Mouse (Mus musculus) myocyte (in vitro differentiated cells): ENCODE measurements at regions not wholly inside any gene's neighbourhood (a gene's known extent, or its start where the extent isn't known, plus 50 kb on each side); places are given as distances from the start of the nearest gene placed in this dataset.

Source experiments
- E2F4 ChIP-seq: IDR thresholded peaks from one replicate; pipeline ENCODE4 v1.6.1; 2011; ENCODE audit warnings: mild to moderate bottlenecking, control low read depth, moderate library complexity; ENCODE audit not compliant: insufficient read depth
- MAX ChIP-seq: IDR thresholded peaks from one replicate; pipeline ENCODE4 v1.6.1; 2011; ENCODE audit warnings: low read depth, mild to moderate bottlenecking, control low read depth
- POLR2A ChIP-seq: IDR thresholded peaks from one replicate; pipeline ENCODE4 v1.6.1; 2011; ENCODE audit warnings: low read depth, mild to moderate bottlenecking, control low read depth, moderate library complexity; ENCODE audit not compliant: insufficient read length
- POLR2AphosphoS2 ChIP-seq: IDR thresholded peaks from one replicate; pipeline ENCODE4 v1.6.1; 2011; ENCODE audit warnings: low read depth, control low read depth; ENCODE audit not compliant: insufficient read length
- TCF12 ChIP-seq: IDR thresholded peaks from one replicate; pipeline ENCODE4 v1.6.1; 2011; ENCODE audit warnings: mild to moderate bottlenecking, control low read depth; ENCODE audit not compliant: poor library complexity, insufficient read depth, severe bottlenecking
- TCF3 ChIP-seq: IDR thresholded peaks from one replicate; pipeline ENCODE4 v1.6.1; 2011; ENCODE audit warnings: low read depth, control low read depth; ENCODE audit not compliant: insufficient read length
- USF1 ChIP-seq: IDR thresholded peaks from one replicate; pipeline ENCODE4 v1.6.1; 2011; ENCODE audit warnings: low read depth, mild to moderate bottlenecking, control low read depth, moderate library complexity

- TF ChIP-seq POLR2A, result no peak
- no peak for TF ChIP-seq USF1
- TF ChIP-seq TCF3, result no peak
- TF ChIP-seq POLR2AphosphoS2, result no peak
- TF ChIP-seq TCF12, result no peak
- no peak for TF ChIP-seq E2F4
- TF ChIP-seq MAX, result no peak
Observed at GRCm38 (mm10) chr3:81676570-81676969, 255.8 kb upstream of the Ctso start.
